Mouse (Mus musculus) stomach, embryonic 16.5 days (tissue): Measurements from ENCODE around the gene Idh1. TPM values are rescaled to one million over a fixed set of nuclear protein-coding genes. Genes with fewer than 3 reads are reported as not detected.

Experiments
- ATAC-seq: fragments of 200-750 bp; cut with Nextera tagmentation; 2 replicates; pipeline ENCODE4 v1.8.0; 2017; ENCODE audit warnings: moderate number of reproducible peaks, moderate TSS enrichment; ENCODE audit not compliant: insufficient read depth, low FRiP score
- H3K27ac ChIP-seq: fragments of 300-500 bp; sonication (generic); 2 replicates; pipeline ENCODE4 v1.5.1; 2014; ENCODE audit warnings: low read length
- H3K27me3 ChIP-seq: fragments of 300-500 bp; sonication (generic); 2 replicates; pipeline ENCODE4 v1.6.1; 2014; ENCODE audit warnings: low read length, control low read depth, mixed read lengths; ENCODE audit not compliant: control insufficient read depth, insufficient read depth
- H3K36me3 ChIP-seq: fragments of 300-500 bp; sonication (generic); 2 replicates; pipeline ENCODE4 v1.6.1; 2014; ENCODE audit warnings: low read length; ENCODE audit not compliant: control insufficient read depth, insufficient read depth
- H3K4me1 ChIP-seq: fragments of 300-500 bp; sonication (generic); 2 replicates; pipeline ENCODE4 v1.6.1; 2014; ENCODE audit warnings: low read length, control low read depth, mixed read lengths; ENCODE audit not compliant: control insufficient read depth, insufficient read depth
- H3K4me2 ChIP-seq: fragments of 300-500 bp; sonication (generic); 2 replicates; pipeline ENCODE4 v1.6.1; 2014; ENCODE audit warnings: low read depth, low read length, mixed read lengths
- H3K4me3 ChIP-seq: fragments of 300-500 bp; sonication (generic); replicated peaks from 2 replicates; pipeline ENCODE4 v1.5.1; 2014; ENCODE audit warnings: mild to moderate bottlenecking, low read length
- H3K9ac ChIP-seq: fragments of 300-500 bp; sonication (generic); 2 replicates; pipeline ENCODE4 v1.6.1; 2014; ENCODE audit warnings: low read length
- H3K9me3 ChIP-seq: fragments of 300-500 bp; sonication (generic); replicated peaks from 2 replicates; pipeline ENCODE4 v1.6.1; 2016; ENCODE audit warnings: low read length, control low read depth; ENCODE audit not compliant: control insufficient read depth
- WGBS: fragments of 180-500 bp; shearing (Covaris S2); extraction: QIAGEN DNeasy Blood & Tissue Kit; methylation state at CpG from one replicate; pipeline ENCODE4 v1.1.7; 2014; 5-methylcytosine and 5-hydroxymethylcytosine counted together
- polyA plus RNA-seq: library from polyadenylated mRNA; unstranded; fragments of >200 nt; fragmentation: Nextera tagmentation; extraction: Ambion mirVana; gene quantifications from 2 replicates; pipeline ENCODE4 v1.2.1, GENCODE M21; 2015

Gene Idh1
- polyA plus RNA-seq, 1 experiment from 2014 or later = 159 TPM

GRCm38 (mm10) chr1:65112807-65113196 is 73.5 kb downstream of the Idh1 start:
- H3K27ac ChIP-seq = peak overlapping the region; percentile 38; the same call in 1 of the 2 replicates

GRCm38 (mm10) chr1:65112031-65112806 is 74.1 kb downstream of the Idh1 start:
- Histone ChIP-seq H3K4me3 (no peak overlapping the region; the same call in 1 of the 2 replicates), H3K27ac (no peak overlapping the region), H3K4me2 (peak overlapping the region; percentile 47), H3K27me3 (no peaks in the 10 kb centered on the region), H3K4me1 (no peaks in the 10 kb centered on the region), H3K9ac (peak overlapping the region; percentile 1; the same call in 1 of the 2 replicates), H3K36me3 (no peaks in the 10 kb centered on the region), H3K9me3 (no peaks in the 10 kb centered on the region)
- ATAC-seq = 0 out of 2 replicates have a peak, but pooled peaks have one; percentile 70
- 8% methylated on average over 8 of the region's 8 CpGs for WGBS

More at GRCm38 (mm10) chr1:65112807-65113196, 73.5 kb downstream of the Idh1 start:
- ATAC-seq = peak; percentile 25; the same call in 1 of the 2 replicates
- Histone ChIP-seq H3K9ac (0 out of 2 replicates have a peak overlapping the region, but pooled peaks have one; percentile 1), H3K27me3 (no peaks in the 10 kb centered on the region), H3K9me3 (no peaks in the 10 kb centered on the region), H3K4me1 (no peaks in the 10 kb centered on the region), H3K4me2 (peak overlapping the region; percentile 47), H3K36me3 (no peaks in the 10 kb centered on the region), H3K4me3 (peak overlapping the region; percentile 14)
- 52% methylated on average over 14 of the region's 14 CpGs for WGBS

DNA sequence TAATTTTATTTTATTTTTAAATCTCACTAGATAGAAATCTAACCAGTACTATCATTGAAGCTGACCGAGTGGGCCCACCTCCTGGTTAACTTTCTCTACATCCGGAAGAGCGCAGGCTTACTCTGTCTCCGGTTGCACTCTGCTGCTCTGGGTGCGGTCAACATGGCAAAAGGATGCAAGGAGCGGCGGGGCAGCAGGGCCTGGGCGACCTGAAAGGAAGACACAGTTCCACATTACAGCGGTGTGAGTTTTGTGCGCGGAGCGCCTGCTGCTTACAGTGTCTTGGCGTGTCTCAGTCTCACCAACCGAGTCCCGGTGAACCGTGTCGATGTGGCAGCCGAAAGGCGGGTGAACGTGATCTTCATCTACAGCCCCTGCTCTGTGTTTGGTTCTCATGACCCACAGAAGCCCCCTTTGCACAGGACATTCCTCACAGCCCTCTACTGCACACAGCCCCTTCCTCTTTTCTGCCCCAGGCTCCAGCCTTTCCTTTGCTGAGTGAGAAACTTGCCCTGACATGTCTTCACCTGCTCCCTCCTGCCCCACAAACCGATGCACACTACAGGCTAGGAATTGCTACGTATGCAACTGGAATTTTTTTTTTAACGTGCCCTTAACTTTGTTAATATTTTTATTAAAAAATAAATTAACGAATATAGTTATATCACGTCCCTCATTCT is 76.4 kb downstream of the Idh1 start:
- no peak for ATAC-seq
- 67% methylated on average over 25 of the region's 25 CpGs for WGBS
- no peaks in the 10 kb centered on the region for H3K36me3 ChIP-seq
- no peaks in the 10 kb centered on the region for H3K4me1 ChIP-seq
- no peak overlapping the region for H3K9ac ChIP-seq
- H3K27ac ChIP-seq = no peak overlapping the region
- H3K9me3 ChIP-seq = no peaks in the 10 kb centered on the region
- no peak overlapping the region for H3K4me2 ChIP-seq
- no peak overlapping the region for H3K4me3 ChIP-seq
- H3K27me3 ChIP-seq = no peaks in the 10 kb centered on the region

DNA sequence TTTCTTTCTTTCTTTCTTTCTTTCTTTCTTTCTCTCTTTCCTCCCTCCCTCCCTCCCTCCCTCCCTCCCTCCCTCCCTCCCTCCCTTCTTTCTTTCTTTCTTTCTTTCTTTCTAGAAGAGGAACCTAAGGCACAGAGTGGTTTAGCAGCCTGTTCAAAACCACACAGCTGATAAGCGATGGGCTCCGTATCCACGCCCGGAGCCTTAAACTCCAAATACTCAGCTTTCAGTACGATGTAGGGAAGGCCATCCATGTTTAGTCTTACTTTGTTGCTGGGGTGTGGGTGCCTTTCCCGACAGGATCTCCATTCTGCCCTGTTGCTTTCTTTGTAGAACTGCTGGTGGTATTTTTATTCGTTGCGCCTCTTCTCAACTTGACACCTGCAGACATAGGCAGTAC is 77.1 kb downstream of the Idh1 start:
- no peak for ATAC-seq
- H3K4me1 ChIP-seq = no peaks in the 10 kb centered on the region
- H3K27me3 ChIP-seq = no peaks in the 10 kb centered on the region
- H3K27ac ChIP-seq = no peak overlapping the region
- no peak overlapping the region for H3K9ac ChIP-seq
- H3K4me2 ChIP-seq = no peak overlapping the region
- H3K9me3 ChIP-seq = no peaks in the 10 kb centered on the region
- H3K4me3 ChIP-seq = no peak overlapping the region
- WGBS = 86% methylated on average over 8 of the region's 8 CpGs
- no peaks in the 10 kb centered on the region for H3K36me3 ChIP-seq

Other genes starting within 250 kb of the Idh1 start
- gene Plekhm3, start 229.7 kb downstream of the Idh1 start, polyA plus RNA-seq = 4.9 and 5.0 TPM in 2 replicates
- gene Akr1cl, start 153.7 kb downstream of the Idh1 start, polyA plus RNA-seq = 0.51 and 0.81 TPM in 2 replicates
- not detected in 2 replicates for gene Cryge, start 135.4 kb downstream of the Idh1 start, polyA plus RNA-seq
- gene Crygd, start 123.0 kb downstream of the Idh1 start, polyA plus RNA-seq = not detected in 2 replicates
- not detected in 2 replicates for gene Crygc, start 112.8 kb downstream of the Idh1 start, polyA plus RNA-seq
- gene Crygb, start 104.2 kb downstream of the Idh1 start, polyA plus RNA-seq = not detected in 2 replicates
- gene Cryga, start 83.1 kb downstream of the Idh1 start, polyA plus RNA-seq = not detected in 2 replicates
- not detected in 2 replicates for gene Gm28845, start 66.9 kb downstream of the Idh1 start, polyA plus RNA-seq
- 0.17 TPM in 1 of 2 replicates, not detected in the other for gene D630023F18Rik, start 63.3 kb downstream of the Idh1 start, polyA plus RNA-seq
- 7.4 and 7.8 TPM in 2 replicates for gene Pikfyve, start 183 bp upstream of the Idh1 start, polyA plus RNA-seq
- gene Pth2r, start 95.6 kb upstream of the Idh1 start, polyA plus RNA-seq = not detected in 2 replicates